Mouse (Mus musculus): ENCODE data around the gene Ltb4r2.

The Ltb4r2 gene

GRCm38 (mm10) chr14:55781310-55781709, 20.1 kb downstream of the Ltb4r2 start:
- DNase-seq (ENCODE audit: low spot score), result no peak

GRCm38 (mm10) chr14:55782361-55782960, 21.2 kb downstream of the Ltb4r2 start:
- no peak for DNase-seq (ENCODE audit: low spot score)

GRCm38 (mm10) chr14:55783171-55783957, 22.1 kb downstream of the Ltb4r2 start:
- no peak for DNase-seq (ENCODE audit: low spot score)

GRCm38 (mm10) chr14:55783958-55784235, 22.7 kb downstream of the Ltb4r2 start, which contains the start of gene Adcy4:
Adcy4 (minus strand) TSS chr14:55784095.
- no peak for DNase-seq (ENCODE audit: low spot score)

- no peak for DNase-seq (ENCODE audit: low spot score)
Measured at GRCm38 (mm10) chr14:55785195-55785594, 24.0 kb downstream of the Ltb4r2 start.

GRCm38 (mm10) chr14:55787731-55788130, 26.5 kb downstream of the Ltb4r2 start:
- DNase-seq (ENCODE audit: low spot score), result no peak

GRCm38 (mm10) chr14:55788256-55789050, 27.2 kb downstream of the Ltb4r2 start, which contains the start of gene Ripk3:
Ripk3 (minus strand) TSS chr14:55788865.
- no peak for DNase-seq (ENCODE audit: low spot score)

- DNase-seq (ENCODE audit: low spot score), result no peak
Measured at GRCm38 (mm10) chr14:55793461-55793860, 32.2 kb downstream of the Ltb4r2 start.

- no peak for DNase-seq (ENCODE audit: low spot score)
Measured at GRCm38 (mm10) chr14:55793946-55794345, 32.7 kb downstream of the Ltb4r2 start.

GRCm38 (mm10) chr14:55795380-55796163, 34.3 kb downstream of the Ltb4r2 start:
- no peak for DNase-seq (ENCODE audit: low spot score)
